18 mouse cellular contexts compared by ENCODE assay signal in the genomic region with DNA sequence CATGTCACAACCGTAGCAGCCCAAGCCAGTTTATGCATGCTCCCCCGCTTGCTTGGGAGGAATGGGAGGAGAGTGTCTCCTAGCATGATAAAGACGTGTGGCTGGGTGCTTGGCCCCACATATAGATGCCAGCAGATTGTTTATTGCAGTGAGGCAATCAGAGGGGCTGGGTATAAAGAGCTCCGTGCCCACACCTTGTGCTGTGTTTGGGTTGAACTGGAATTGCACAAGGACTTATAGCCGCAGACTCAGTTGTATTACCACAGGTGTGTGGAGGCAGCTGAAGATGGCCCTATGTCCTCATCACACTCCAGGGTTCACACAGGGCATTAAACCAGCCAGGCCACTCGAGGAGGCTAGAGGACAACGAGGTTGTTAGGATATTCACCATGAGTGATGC.
"Had no signal": no experiment of that assay in that cellular context is flagged by ENCODE, and none has a peak within 500 bp of the region (broad histone marks: within the 10 kb centered on the region; RNA-seq: fewer than 3 reads in every experiment).

No protein-coding gene starts in this region.

- H3K9ac ChIP-seq: liver, embryonic 12.5 days; liver, embryonic 15.5 days; lung, embryonic 14.5 days; neural tube, embryonic 12.5 days had no signal

- H3K4me2 ChIP-seq: liver, embryonic 12.5 days; liver, embryonic 15.5 days; lung, embryonic 14.5 days; neural tube, embryonic 12.5 days had no signal

- H3K36me3 ChIP-seq: liver, embryonic 12.5 days; liver, embryonic 15.5 days had no signal

- H3K27me3 ChIP-seq: liver, embryonic 12.5 days; liver, embryonic 15.5 days; neural tube, embryonic 12.5 days had no signal

- H3K4me3 ChIP-seq: liver, embryonic 12.5 days; liver, embryonic 15.5 days; midbrain, embryonic 10.5 days; myocyte; neural tube, embryonic 12.5 days had no signal

- H3K4me1 ChIP-seq: neural tube, embryonic 12.5 days had no signal

- H3K9me3 ChIP-seq: liver, embryonic 12.5 days; liver, embryonic 15.5 days; midbrain, embryonic 10.5 days; neural tube, embryonic 12.5 days had no signal

- DNase-seq: lung, adult 18-20 months; lung, embryonic 14.5 days; lung, postnatal 4 days; midbrain, embryonic 14.5 days; retina, postnatal 1 day; right cerebral cortex, adult 18-20 months; right cerebral cortex, postnatal 25 days; right cerebral cortex, postnatal 4 days; spleen, adult 18-20 months; thymus, adult 2 months; thymus, postnatal 25 days; thymus, postnatal 4 days had no signal

- ATAC-seq: liver, embryonic 12.5 days; midbrain, embryonic 16.5 days had no signal

- H3K27ac ChIP-seq: liver, embryonic 12.5 days; liver, embryonic 15.5 days; midbrain, embryonic 10.5 days; neural tube, embryonic 12.5 days had no signal
